Mouse (Mus musculus) gastrocnemius, adult 18-20 months (tissue): Measurements from ENCODE around the gene Ccdc153. TPM values are rescaled to one million over a fixed set of nuclear protein-coding genes. Genes with fewer than 3 reads are reported as not detected.

Source experiments
- DNase-seq: peaks from one replicate; pipeline ENCODE4 v3.0.0; 2021; ENCODE audit warnings: low spot score
- total RNA-seq, 2 experiments: library from RNA; stranded (reverse); gene quantifications; 2 replicates each; pipeline ENCODE4 v1.2.3; 2021

Gene Ccdc153
- total RNA-seq, 2 experiments from 2014 or later: not detected

DNA sequence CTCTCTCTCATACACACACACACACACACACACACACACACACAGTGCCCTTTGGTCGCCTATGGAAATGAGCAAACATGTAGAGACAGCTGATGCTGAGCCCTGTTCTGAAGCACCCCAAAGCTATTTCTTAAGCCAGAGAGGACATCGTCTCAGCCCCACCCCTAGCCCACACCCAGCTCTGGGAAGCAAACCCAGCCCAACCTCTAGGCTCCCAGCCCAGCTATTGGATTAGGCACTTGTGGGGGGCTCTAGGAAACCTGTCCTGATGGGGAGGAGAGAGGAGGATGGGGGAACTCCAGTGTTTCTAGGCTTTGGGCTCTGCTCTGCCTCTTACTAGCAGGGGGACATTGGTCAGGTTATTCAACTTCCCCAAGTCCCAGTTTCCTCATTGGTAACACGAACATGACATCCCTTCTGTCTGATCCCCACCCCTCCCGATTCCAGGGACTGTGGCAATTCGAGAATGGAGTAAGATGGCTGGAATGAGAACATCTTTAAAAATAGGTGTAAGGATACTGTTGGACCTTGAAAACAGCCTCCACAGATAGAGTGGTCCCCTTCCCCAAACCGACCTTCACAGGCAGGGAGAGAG is 45.9 kb downstream of the Ccdc153 start:
- DNase-seq: no peak

DNA sequence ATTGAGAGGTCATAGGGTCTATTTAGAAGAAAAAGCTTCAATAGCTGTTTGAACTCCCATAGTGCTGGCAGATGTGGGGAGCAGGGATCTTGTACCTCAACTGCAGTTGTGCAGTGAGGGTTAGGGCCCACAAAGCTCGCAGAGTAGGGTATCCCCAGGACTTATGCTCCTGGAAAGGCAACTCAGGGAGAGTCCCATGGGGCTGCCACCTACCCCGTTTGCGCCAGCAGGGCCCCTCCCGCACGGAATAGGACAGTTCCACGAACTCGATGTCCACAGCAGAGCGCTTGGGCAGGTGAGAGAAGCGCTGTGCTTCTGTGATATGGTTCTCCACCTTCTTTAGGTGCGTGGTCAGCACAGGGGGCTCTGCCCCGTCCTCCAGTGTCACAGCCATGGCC is 46.5 kb downstream of the Ccdc153 start:
- no peak for DNase-seq

DNA sequence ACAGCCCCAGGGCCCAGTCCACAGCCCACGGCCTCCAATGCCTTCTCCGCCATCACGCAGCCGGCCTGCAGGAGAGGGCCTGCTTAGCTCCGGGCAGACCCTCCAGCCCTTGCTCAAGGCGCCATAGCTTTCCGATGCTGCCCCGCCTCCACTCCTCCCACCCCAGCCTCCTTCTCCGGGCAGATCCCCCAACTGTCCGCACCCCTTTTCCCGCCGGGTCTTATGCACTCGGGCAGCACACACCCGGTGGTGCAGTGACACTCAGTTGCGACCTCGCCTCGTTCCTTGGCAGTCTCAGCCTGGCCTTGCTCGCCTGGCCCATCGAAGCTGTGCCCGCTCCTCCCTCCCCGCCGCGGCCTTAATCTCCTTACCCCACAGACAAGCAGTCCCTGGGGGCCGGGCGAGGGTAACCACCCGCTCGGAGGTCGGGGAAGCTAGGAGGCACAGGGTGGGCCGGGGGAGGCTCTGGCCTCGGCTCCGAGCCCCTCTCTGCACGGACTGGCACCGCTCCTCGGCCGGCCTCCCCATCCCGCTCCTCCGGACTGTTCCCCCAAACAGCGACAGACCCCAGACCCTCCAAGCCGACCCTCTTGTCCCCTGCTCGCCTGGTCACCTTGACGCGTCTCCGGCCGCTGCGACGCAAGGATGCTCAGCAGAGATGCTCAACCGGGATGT is 47.1 kb downstream of the Ccdc153 start:
- no peak for DNase-seq

GRCm38 (mm10) chr9:44288076-44288958 is 47.8 kb downstream of the Ccdc153 start, which contains the start of gene Abcg4:
TSS of gene Abcg4 (minus strand) at chr9:44288615.
- DNase-seq: no peak

- no peak for DNase-seq
Observed at GRCm38 (mm10) chr9:44288959-44289291, 48.4 kb downstream of the Ccdc153 start.

GRCm38 (mm10) chr9:44292490-44292889 is 52.0 kb downstream of the Ccdc153 start:
- DNase-seq: peak; percentile 17

Other genes starting within 250 kb of the Ccdc153 start
- gene Thy1, start 197.3 kb upstream of the Ccdc153 start, total RNA-seq: 10 to 100 TPM in 1 of 2 experiments, 1 to 10 TPM in 1; 7.9 to 10.5 TPM
- gene Usp2, start 173.7 kb upstream of the Ccdc153 start, total RNA-seq: 100 to 1,000 TPM; 125 to 221 TPM
- not detected for gene Mfrp, start 138.9 kb upstream of the Ccdc153 start, total RNA-seq
- gene C1qtnf5, start 133.4 kb upstream of the Ccdc153 start, total RNA-seq: 1 to 10 TPM; 3.9 to 5.4 TPM
- 1 to 10 TPM in 1 of 2 experiments, under 1 TPM in 1; 0.43 to 1.9 TPM for gene Gm49380, start 127.2 kb upstream of the Ccdc153 start, total RNA-seq
- 1 to 10 TPM; 1.5 to 3.0 TPM for gene Rnf26, start 127.2 kb upstream of the Ccdc153 start, total RNA-seq
- 10 to 100 TPM; 19.8 to 32.9 TPM for gene Mcam, start 106.2 kb upstream of the Ccdc153 start, total RNA-seq
- gene Cbl, start 6.6 kb upstream of the Ccdc153 start, total RNA-seq: 1 to 10 TPM; 7.1 to 7.5 TPM
- gene Pdzd3, start 10.8 kb downstream of the Ccdc153 start, total RNA-seq: 1 to 10 TPM; 1.1 to 1.4 TPM
- gene Nlrx1, start 27.9 kb downstream of the Ccdc153 start, total RNA-seq: 10 to 100 TPM; 21.7 to 21.8 TPM
- under 1 TPM; 0.32 to 0.59 TPM for gene Abcg4, start 47.9 kb downstream of the Ccdc153 start, total RNA-seq
- 1 to 10 TPM; 5.2 TPM for gene Hinfp, start 65.0 kb downstream of the Ccdc153 start, total RNA-seq
- gene C2cd2l, start 79.6 kb downstream of the Ccdc153 start, total RNA-seq: 10 to 100 TPM; 14.1 to 14.8 TPM
- 10 to 100 TPM; 13.2 to 13.4 TPM for gene Dpagt1, start 85.3 kb downstream of the Ccdc153 start, total RNA-seq
- 10 to 100 TPM in 1 of 2 experiments, 1 to 10 TPM in 1; 7.8 to 10.4 TPM for gene H2afx, start 94.0 kb downstream of the Ccdc153 start, total RNA-seq
- gene Hmbs, start 103.6 kb downstream of the Ccdc153 start, total RNA-seq: 10 to 100 TPM; 20.8 to 24.7 TPM
- gene Vps11, start 121.0 kb downstream of the Ccdc153 start, total RNA-seq: 10 to 100 TPM; 17.7 to 17.8 TPM
- 10 to 100 TPM; 23.0 to 25.0 TPM for gene Hyou1, start 138.8 kb downstream of the Ccdc153 start, total RNA-seq
- gene Slc37a4, start 156.2 kb downstream of the Ccdc153 start, total RNA-seq: 100 to 1,000 TPM in 1 of 2 experiments, 10 to 100 TPM in 1; 86.0 to 147 TPM
- gene Rps25, start 166.5 kb downstream of the Ccdc153 start, total RNA-seq: 100 to 1,000 TPM; 772 to 880 TPM
- 10 to 100 TPM; 16.9 to 20.4 TPM for gene Trappc4, start 166.9 kb downstream of the Ccdc153 start, total RNA-seq
- gene Ccdc84, start 177.9 kb downstream of the Ccdc153 start, total RNA-seq: 1 to 10 TPM; 3.5 to 4.1 TPM
- not detected for gene Foxr1, start 200.5 kb downstream of the Ccdc153 start, total RNA-seq
- gene Upk2, start 214.3 kb downstream of the Ccdc153 start, total RNA-seq: under 1 TPM; 0.43 to 0.83 TPM
- 10 to 100 TPM; 36.0 to 36.6 TPM for gene Bcl9l, start 242.1 kb downstream of the Ccdc153 start, total RNA-seq